Mouse (Mus musculus) R1 (cell line): ENCODE measurements around the gene Gm10643.

Experiments used
- DNase-seq: peaks from one replicate; pipeline ENCODE4 v3.0.0-alpha.2; 2018; ENCODE audit warnings: low read depth, low spot score

Gm10643 gene

GRCm38 (mm10) chr8:84071921-84072320, 7.0 kb upstream of the Gm10643 start:
- DNase-seq: no peak

GRCm38 (mm10) chr8:84070667-84071066, 5.7 kb upstream of the Gm10643 start:
- no peak for DNase-seq

- DNase-seq: no peak
Observed at GRCm38 (mm10) chr8:84070241-84070640, 5.3 kb upstream of the Gm10643 start.

GRCm38 (mm10) chr8:84069750-84070149, 4.8 kb upstream of the Gm10643 start:
- DNase-seq: no peak

- no peak for DNase-seq
Observed at GRCm38 (mm10) chr8:84069169-84069568, 4.2 kb upstream of the Gm10643 start.

- no peak for DNase-seq
Observed at GRCm38 (mm10) chr8:84068316-84069035, 3.5 kb upstream of the Gm10643 start.

GRCm38 (mm10) chr8:84067911-84068310, 3.0 kb upstream of the Gm10643 start:
- no peak for DNase-seq

- peak; percentile 90 for DNase-seq
Observed at GRCm38 (mm10) chr8:84067047-84067573, 2.2 kb upstream of the Gm10643 start.

GRCm38 (mm10) chr8:84066291-84066930, 1.5 kb upstream of the Gm10643 start, which contains the start of gene Rfx1:
TSS of gene Rfx1 (plus strand) at chr8:84066834.
- DNase-seq: peak; percentile 100

GRCm38 (mm10) chr8:84065457-84066072, 628 bp upstream of the Gm10643 start:
- DNase-seq: no peak

- no peak for DNase-seq
Observed at GRCm38 (mm10) chr8:84063861-84064610, 901 bp downstream of the Gm10643 start.

- DNase-seq: no peak
Observed at GRCm38 (mm10) chr8:84060245-84060644, 4.7 kb downstream of the Gm10643 start.

- peak; percentile 70 for DNase-seq
Observed at GRCm38 (mm10) chr8:84059226-84059625, 5.7 kb downstream of the Gm10643 start.

- DNase-seq: peak; percentile 39
Observed at GRCm38 (mm10) chr8:84057827-84058226, 7.1 kb downstream of the Gm10643 start.

- peak; percentile 82 for DNase-seq
Observed at GRCm38 (mm10) chr8:84053229-84053628, 11.7 kb downstream of the Gm10643 start.

- DNase-seq: no peak
Observed at GRCm38 (mm10) chr8:84052746-84053145, 12.2 kb downstream of the Gm10643 start.

- DNase-seq: no peak
Observed at GRCm38 (mm10) chr8:84048171-84048570, 16.8 kb downstream of the Gm10643 start.

GRCm38 (mm10) chr8:84046505-84046904, 18.4 kb downstream of the Gm10643 start:
- DNase-seq: peak; percentile 66

- no peak for DNase-seq
Observed at GRCm38 (mm10) chr8:84044900-84045299, 20.0 kb downstream of the Gm10643 start, which contains the start of gene Rln3. TSS of gene Rln3 (minus strand) at chr8:84045000.

- peak; percentile 33 for DNase-seq
Observed at GRCm38 (mm10) chr8:84044103-84044502, 20.8 kb downstream of the Gm10643 start.

GRCm38 (mm10) chr8:84042948-84043342, 22.0 kb downstream of the Gm10643 start:
- no peak for DNase-seq
